Mouse (Mus musculus): ENCODE measurements around the gene Cnbp. TPM values are rescaled to one million over a fixed set of nuclear protein-coding genes. Genes with fewer than 3 reads are reported as not detected.

Cnbp gene
- polyA plus RNA-seq (2017; shearing (Covaris generic)), result 1,000 to 10,000 TPM in 1 of 2 experiments, 100 to 1,000 TPM in 1; 944 to 1,204 TPM

DNA sequence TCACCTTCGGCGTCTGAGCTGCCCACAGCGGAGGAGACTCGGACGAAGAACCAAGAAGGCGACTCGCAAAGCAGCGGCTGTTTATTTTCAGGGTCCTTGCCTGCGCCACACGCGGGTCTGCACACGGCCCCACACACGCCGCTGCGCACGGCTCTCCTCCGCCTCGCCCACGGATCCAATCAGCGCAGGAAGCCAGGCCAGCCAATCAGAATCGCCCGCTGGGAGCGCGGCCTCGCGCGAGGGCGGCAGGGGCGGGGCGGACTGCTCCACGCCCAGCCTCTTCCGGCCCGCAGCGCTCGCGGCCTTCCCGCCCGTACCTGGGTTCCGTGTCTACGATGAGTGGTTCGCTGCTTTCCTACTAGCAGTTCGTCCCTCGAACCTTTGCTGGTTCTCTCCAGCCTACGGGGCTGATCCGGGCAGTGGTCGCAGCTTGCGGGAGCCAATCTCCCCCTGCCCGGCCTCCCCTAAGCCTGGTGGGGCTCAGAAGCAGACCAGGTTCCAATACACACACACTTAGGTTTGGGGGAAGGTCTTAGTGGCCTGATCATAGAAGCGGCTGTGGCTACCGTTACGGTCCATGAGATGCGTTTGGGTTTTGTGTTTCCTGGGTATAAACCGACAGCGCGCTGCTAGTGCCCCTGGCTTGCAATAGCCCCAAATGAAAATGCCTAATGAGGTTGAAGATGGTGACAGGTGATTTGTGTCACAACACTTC, at the start of gene Cnbp:
TSS of gene Cnbp (minus strand) at position 207 of the 715 bp plus-strand sequence.

DNA sequence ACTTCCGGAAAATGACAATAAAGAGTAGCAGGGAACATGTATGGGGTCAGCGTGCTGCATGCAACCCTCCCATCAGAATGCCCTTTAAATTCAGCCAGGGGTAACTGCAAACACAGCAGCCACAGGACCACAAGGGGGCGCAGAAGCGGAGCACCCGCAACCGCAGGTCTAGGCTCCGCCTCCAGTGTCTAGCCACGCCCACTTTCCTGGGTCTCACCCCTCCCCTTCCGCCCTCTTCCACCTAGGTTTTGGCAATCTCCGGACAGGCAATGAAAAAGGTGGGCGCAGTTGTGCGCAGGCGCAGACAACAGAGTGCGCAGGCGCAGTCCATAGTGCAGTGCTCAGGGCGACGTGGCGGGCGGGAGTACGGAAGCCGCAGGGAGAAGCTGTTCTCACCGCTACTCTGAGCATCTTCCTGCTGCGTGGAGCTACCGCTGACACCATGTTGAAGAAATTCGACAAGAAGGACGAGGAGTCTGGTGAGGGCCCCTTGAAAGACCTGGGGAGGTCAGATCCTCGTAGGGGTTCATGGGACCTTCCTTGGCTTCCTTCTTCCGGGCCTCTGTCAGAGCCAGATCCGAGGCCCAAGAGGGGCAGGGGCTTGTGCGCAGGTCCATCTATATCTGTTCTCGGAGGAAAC, 36.8 kb upstream of the Cnbp start, which contains the start of gene Copg1:
TSS of gene Copg1 (plus strand) at position 221 of the 640 bp plus-strand sequence.

GRCm38 (mm10) chr6:87838551-87839197, 12.2 kb downstream of the Cnbp start, which contains the start of gene Isy1:
TSS of gene Isy1 (minus strand) at chr6:87838798.

DNA sequence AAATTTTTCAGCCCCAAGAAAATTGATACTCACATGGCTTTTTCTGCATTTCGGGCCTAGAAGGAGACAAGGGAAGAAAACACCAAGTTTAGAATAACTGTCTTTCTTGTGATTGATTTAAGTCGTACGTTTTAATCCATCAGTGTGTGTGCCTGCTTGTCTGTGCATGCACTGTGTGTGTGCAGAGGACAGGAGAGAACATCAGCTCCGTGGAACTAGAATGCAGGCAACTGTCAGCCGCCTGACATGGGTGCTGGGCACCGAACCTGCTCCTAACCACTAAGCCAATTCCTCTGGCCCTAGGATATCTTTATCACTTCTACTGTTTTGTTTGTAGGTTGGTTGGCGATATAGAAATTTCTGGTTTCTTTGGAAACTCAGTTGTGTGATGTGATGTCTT, 15.2 kb downstream of the Cnbp start, which contains the start of gene Gm45140:
TSS of gene Gm45140 (minus strand) at position 101 of the 400 bp plus-strand sequence.

GRCm38 (mm10) chr6:87811675-87812338, 39.1 kb downstream of the Cnbp start, which contains the start of gene Rab43:
TSS of gene Rab43 (minus strand) at chr6:87812164.

Other genes with a start within 250 kb of the Cnbp start
- 1 to 10 TPM; 4.1 to 6.9 TPM for gene Aplf, start 178.9 kb downstream of the Cnbp start, polyA plus RNA-seq (2017; shearing (Covaris generic))
- under 1 TPM; 0.38 to 0.61 TPM for gene Efcc1, start 120.2 kb downstream of the Cnbp start, polyA plus RNA-seq (2017; shearing (Covaris generic))
- gene Gp9, start 73.0 kb downstream of the Cnbp start, polyA plus RNA-seq (2017; shearing (Covaris generic)), result under 1 TPM; 0.33 to 0.61 TPM
- 10 to 100 TPM; 29.3 to 40.8 TPM for gene Rab43, start 38.9 kb downstream of the Cnbp start, polyA plus RNA-seq (2017; shearing (Covaris generic))
- gene Gm45140, start 15.3 kb downstream of the Cnbp start, polyA plus RNA-seq (2017; shearing (Covaris generic)), result 10 to 100 TPM; 16.4 to 20.3 TPM
- gene Isy1, start 12.3 kb downstream of the Cnbp start, polyA plus RNA-seq (2017; shearing (Covaris generic)), result 10 to 100 TPM; 88.7 to 90.5 TPM
- gene Copg1, start 36.7 kb upstream of the Cnbp start, polyA plus RNA-seq (2017; shearing (Covaris generic)), result 100 to 1,000 TPM in 1 of 2 experiments, 10 to 100 TPM in 1; 78.6 to 130 TPM
- 10 to 100 TPM; 45.8 to 51.9 TPM for gene Hmces, start 62.8 kb upstream of the Cnbp start, polyA plus RNA-seq (2017; shearing (Covaris generic))
- 1 to 10 TPM in 1 of 2 experiments, under 1 TPM in 1; 0.37 to 1.5 TPM for gene H1fx, start 130.5 kb upstream of the Cnbp start, polyA plus RNA-seq (2017; shearing (Covaris generic))
- 100 to 1,000 TPM; 302 to 311 TPM for gene Rab7, start 194.2 kb upstream of the Cnbp start, polyA plus RNA-seq (2017; shearing (Covaris generic))
- 100 to 1,000 TPM; 144 to 228 TPM for gene Rpn1, start 233.4 kb upstream of the Cnbp start, polyA plus RNA-seq (2017; shearing (Covaris generic))